Mouse (Mus musculus) small intestine, adult 2 months (tissue): Measurements from ENCODE around the gene Icam1.

Experiments
- CTCF ChIP-seq: fragments of 200-500 bp; IDR thresholded peaks from 2 replicates; pipeline ENCODE4 v1.5.1; 2012; ENCODE audit warnings: low read depth, mild to moderate bottlenecking, control low read depth, inconsistent platforms, low read length, moderate library complexity, mixed read lengths; ENCODE audit not compliant: insufficient replicate concordance, insufficient read length; ENCODE audit errors: extremely low read depth
- POLR2A ChIP-seq: fragments of 200-500 bp; IDR thresholded peaks from 2 replicates; pipeline ENCODE4 v1.6.1; 2012; ENCODE audit warnings: low read depth, mild to moderate bottlenecking, control low read depth, inconsistent platforms, low read length, moderate library complexity

GRCm38 (mm10) chr9:21010362-21010761 is 5.4 kb upstream of the Icam1 start:
- no peak for TF ChIP-seq POLR2A
- no peak for TF ChIP-seq CTCF
